Mouse (Mus musculus) spleen, adult 12 weeks (tissue): Measurements from ENCODE around the gene Ift81.
"Not testable (repeated sequence)": the region's sequence is repeated elsewhere in the genome, so short reads cannot be mapped to it uniquely, and the experiment has no call there.

ENCODE experiments used
- DNase-seq: peaks from one replicate; pipeline ENCODE4 v3.0.0; 2022; ENCODE audit warnings: low spot score

The Ift81 gene

GRCm38 (mm10) chr5:122613908-122614732 lies at the start of gene Ift81:
Gene Ift81 (minus strand): TSS chr5:122614518.
- peak; percentile 74 for DNase-seq

- no peak for DNase-seq
Observed at GRCm38 (mm10) chr5:122662501-122662900, 48.2 kb upstream of the Ift81 start.

- no peak for DNase-seq
Observed at GRCm38 (mm10) chr5:122656808-122657207, 42.5 kb upstream of the Ift81 start.

GRCm38 (mm10) chr5:122654268-122654573 lies 39.9 kb upstream of the Ift81 start:
- no peak for DNase-seq

GRCm38 (mm10) chr5:122653446-122654267 lies 39.3 kb upstream of the Ift81 start:
- DNase-seq = no peak

GRCm38 (mm10) chr5:122653112-122653445 lies 38.8 kb upstream of the Ift81 start:
- DNase-seq = peak; percentile 17

GRCm38 (mm10) chr5:122652506-122652905 lies 38.2 kb upstream of the Ift81 start:
- peak; percentile 21 for DNase-seq

- no peak for DNase-seq
Observed at GRCm38 (mm10) chr5:122650100-122650499, 35.8 kb upstream of the Ift81 start.

- DNase-seq = no peak
Observed at GRCm38 (mm10) chr5:122649264-122649663, 34.9 kb upstream of the Ift81 start.

GRCm38 (mm10) chr5:122647952-122648374 lies 33.6 kb upstream of the Ift81 start:
- DNase-seq = not testable (repeated sequence)

GRCm38 (mm10) chr5:122647256-122647924 lies 33.1 kb upstream of the Ift81 start:
- DNase-seq = no peak

- DNase-seq = no peak
Observed at GRCm38 (mm10) chr5:122646050-122646449, 31.7 kb upstream of the Ift81 start.

GRCm38 (mm10) chr5:122645290-122645689 lies 31.0 kb upstream of the Ift81 start:
- DNase-seq = no peak

- peak; percentile 23 for DNase-seq
Observed at GRCm38 (mm10) chr5:122644111-122644607, 29.8 kb upstream of the Ift81 start.

- no peak for DNase-seq
Observed at GRCm38 (mm10) chr5:122643701-122644100, 29.4 kb upstream of the Ift81 start, which contains the start of gene P2rx7. Gene P2rx7 (plus strand): TSS chr5:122643911.

- DNase-seq = no peak
Observed at GRCm38 (mm10) chr5:122639986-122640385, 25.7 kb upstream of the Ift81 start.

GRCm38 (mm10) chr5:122639517-122639916 lies 25.2 kb upstream of the Ift81 start:
- no peak for DNase-seq

GRCm38 (mm10) chr5:122638296-122638695 lies 24.0 kb upstream of the Ift81 start:
- no peak for DNase-seq

GRCm38 (mm10) chr5:122636958-122637357 lies 22.6 kb upstream of the Ift81 start:
- DNase-seq = no peak

- no peak for DNase-seq
Observed at GRCm38 (mm10) chr5:122636308-122636707, 22.0 kb upstream of the Ift81 start.

- no peak for DNase-seq
Observed at GRCm38 (mm10) chr5:122635228-122635627, 20.9 kb upstream of the Ift81 start.

- DNase-seq = peak; percentile 51
Observed at GRCm38 (mm10) chr5:122627243-122627642, 12.9 kb upstream of the Ift81 start.
